Mouse (Mus musculus) 416B (cell line): Measurements from ENCODE around the gene Luc7l.

Source experiments
- DNase-seq: peaks from one replicate; pipeline ENCODE4 v3.0.0; 2011; ENCODE audit warnings: low read depth

The Luc7l gene

DNA sequence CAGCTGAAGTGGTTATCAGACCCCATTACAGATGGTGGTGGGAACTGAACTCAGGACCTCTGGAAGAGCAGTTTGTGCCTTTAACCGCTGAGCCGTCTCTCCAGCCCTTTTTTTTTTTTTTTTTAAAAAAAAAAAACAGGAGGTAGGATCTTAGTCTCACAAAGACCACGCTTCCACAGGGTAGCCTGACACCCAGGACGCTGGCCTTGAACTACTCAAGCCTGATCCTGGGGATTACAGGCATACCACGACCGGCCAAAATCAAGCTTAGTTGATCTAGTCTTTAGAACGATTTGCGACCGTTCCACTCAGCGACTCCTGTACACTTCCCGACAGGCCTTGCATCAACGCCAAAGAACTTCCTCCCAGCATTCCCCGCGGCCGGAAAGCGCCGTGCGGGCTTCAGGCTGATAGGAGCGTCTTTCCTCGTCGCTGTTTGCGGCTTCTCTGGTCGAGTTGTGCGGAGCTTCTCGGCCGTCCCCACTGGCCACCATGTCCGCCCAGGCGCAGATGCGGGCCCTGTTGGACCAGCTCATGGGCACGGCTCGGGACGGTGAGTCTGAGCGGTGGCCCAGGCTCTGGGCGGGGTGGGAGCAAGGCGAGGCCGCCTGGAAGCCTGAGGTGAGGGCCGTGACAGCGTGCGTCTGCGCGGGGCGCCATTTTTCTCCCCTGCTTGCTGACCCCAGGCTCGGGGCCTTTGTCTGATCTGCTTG lies at the start of gene Luc7l:
Luc7l (plus strand) TSS at position 358 of the 713 bp plus-strand sequence.
- DNase-seq, result peak; percentile 95

- DNase-seq, result no peak
These were observed 49.3 kb upstream of the Luc7l start for GRCm38 (mm10) chr17:26203321-26203811.

GRCm38 (mm10) chr17:26204766-26205165 lies 47.9 kb upstream of the Luc7l start:
- DNase-seq, result no peak

- DNase-seq, result peak; percentile 15
These were observed 46.3 kb upstream of the Luc7l start for GRCm38 (mm10) chr17:26206392-26206791.

DNA sequence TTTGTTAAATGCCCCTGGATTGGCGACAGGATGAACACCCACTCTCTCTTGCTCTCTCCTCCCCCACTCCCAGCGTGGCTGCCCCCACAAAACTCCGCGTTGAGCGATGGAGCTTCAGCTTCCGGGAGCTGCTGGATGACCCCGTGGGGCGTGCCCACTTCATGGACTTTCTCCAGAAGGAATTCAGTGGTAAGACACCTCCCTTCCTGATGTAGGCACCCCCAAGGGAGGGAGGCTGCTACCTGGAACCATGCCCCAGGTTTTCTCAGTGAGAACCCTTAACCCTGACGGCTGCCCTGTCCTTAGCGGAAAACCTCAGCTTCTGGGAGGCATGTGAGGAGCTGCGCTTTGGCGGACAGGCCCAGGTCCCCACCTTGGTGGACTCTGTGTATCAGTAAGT lies 45.0 kb upstream of the Luc7l start, which contains the start of gene Arhgdig:
Arhgdig (minus strand) TSS at position 101 of the 400 bp plus-strand sequence.
- no peak for DNase-seq

DNA sequence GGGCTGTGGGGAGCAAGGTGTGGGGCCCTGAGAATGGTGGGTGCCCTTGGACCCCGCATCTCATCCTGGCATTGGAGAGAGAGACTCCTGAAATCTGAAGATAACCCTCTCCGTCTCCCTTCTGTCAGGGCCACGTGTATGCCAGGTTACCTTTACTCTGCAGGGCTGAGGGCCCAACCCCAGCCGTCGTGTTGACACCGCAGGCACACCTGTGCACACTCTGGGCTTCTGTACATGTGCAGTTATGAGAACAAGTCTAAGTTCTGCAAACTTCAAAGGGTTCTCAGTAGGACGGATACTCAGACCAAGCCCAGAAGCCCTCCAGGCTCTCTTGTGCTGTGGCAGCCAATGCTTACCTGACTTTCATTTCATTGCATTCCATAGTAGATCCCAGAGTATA lies 40.5 kb upstream of the Luc7l start:
- DNase-seq, result no peak

DNA sequence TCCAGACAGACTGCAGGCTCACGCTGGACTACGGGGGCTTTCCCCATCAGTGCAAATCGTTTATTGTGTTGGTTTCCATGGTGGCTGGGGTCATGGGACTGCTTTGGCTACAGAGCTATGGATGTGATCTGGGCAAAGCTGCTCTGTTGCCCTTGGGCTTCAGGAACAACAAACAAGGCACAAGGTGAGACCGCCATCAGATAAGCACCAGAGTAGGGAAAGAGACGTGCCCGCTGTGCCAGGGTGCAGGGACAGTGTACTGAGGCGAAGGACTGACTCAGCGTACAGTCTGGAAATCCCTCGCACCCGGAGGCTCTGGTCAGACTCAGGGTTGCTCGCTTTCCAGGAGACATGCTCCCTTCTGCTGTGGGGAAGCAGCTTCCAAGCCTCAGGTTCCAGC lies 40.0 kb upstream of the Luc7l start:
- no peak for DNase-seq

GRCm38 (mm10) chr17:26221508-26221907 lies 31.2 kb upstream of the Luc7l start:
- DNase-seq, result no peak

DNA sequence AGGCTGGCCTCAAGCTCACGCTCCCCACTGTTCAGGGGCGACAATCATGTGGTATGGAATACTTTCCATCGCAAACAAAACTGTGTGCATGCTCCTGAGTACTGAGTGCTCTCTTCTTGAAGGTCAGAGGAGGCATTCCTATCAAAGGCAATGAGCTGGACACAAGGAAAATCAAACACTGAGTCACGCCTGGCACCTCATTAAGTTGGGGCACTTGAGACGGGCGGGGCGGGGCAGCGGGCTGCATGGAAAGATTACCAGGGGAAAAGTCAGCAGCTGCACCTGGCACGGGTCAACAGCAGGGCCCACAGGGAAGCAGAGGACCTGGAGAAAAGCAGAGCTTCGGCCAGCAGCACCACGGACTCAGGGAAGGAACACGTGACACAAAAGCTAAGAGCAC lies 27.5 kb upstream of the Luc7l start:
- DNase-seq, result no peak

GRCm38 (mm10) chr17:26229776-26230175 lies 22.9 kb upstream of the Luc7l start:
- peak; percentile 24 for DNase-seq

GRCm38 (mm10) chr17:26231156-26231555 lies 21.5 kb upstream of the Luc7l start:
- peak; percentile 31 for DNase-seq

GRCm38 (mm10) chr17:26232863-26233262 lies 19.8 kb upstream of the Luc7l start:
- peak; percentile 37 for DNase-seq

GRCm38 (mm10) chr17:26234386-26234785 lies 18.3 kb upstream of the Luc7l start:
- DNase-seq, result no peak

DNA sequence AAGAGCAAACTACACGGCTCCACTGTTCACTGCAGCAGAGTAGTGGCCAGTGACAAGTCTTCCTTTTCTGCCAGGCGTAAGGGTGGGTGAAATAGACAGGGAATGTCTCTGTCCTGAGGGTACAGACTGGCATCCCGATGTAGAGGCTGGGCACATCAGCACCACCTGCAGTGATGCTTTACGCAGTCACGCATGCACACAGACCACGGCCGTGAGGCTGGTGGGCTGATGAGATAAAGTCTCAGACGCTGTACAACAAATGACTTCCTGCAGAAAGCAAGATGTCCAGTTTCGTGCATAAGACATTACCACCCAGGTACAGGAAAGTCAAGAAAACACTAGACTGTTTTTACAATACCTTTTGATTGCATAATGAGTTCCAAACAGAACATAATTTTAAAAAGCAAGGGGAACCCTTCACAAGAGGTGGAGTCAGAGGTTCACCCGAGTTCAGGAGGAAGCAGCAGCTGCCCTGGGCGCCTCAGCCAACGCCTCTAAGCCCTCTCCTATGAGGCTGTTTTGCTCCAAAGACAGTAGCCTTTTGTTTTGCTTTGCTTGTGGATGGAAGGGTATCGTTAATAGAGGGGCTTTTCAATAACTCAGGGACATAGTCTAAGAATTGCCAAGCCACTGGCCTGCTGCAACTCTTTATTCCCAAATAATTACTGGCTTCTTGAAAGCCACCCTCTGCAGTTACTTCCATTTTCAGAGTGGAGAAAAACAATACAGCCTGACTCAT lies 17.4 kb upstream of the Luc7l start:
- no peak for DNase-seq

DNA sequence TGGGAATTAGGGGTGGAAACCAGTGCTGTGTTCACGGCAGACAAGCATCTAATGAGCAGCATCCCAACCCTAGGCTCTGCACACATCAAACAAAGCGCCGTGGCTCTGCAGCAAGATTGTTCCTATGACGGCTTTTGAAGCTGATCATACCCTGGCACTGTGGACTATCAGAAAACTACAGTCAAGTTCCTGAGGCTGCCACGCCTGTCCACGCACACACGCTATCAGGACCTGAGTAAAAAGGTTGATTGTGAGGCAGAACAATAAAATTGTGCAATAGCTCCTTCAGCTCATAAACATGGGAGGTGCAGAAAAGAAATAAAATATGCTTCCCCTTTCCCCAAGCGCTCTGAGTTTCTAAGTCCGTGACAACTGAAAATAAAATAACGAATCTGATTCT lies 15.0 kb upstream of the Luc7l start:
- DNase-seq, result no peak

GRCm38 (mm10) chr17:26239551-26239950 lies 13.1 kb upstream of the Luc7l start:
- no peak for DNase-seq

GRCm38 (mm10) chr17:26240120-26240790 lies 12.4 kb upstream of the Luc7l start:
- no peak for DNase-seq

- DNase-seq, result no peak
These were observed 11.7 kb upstream of the Luc7l start for GRCm38 (mm10) chr17:26240990-26241389.

DNA sequence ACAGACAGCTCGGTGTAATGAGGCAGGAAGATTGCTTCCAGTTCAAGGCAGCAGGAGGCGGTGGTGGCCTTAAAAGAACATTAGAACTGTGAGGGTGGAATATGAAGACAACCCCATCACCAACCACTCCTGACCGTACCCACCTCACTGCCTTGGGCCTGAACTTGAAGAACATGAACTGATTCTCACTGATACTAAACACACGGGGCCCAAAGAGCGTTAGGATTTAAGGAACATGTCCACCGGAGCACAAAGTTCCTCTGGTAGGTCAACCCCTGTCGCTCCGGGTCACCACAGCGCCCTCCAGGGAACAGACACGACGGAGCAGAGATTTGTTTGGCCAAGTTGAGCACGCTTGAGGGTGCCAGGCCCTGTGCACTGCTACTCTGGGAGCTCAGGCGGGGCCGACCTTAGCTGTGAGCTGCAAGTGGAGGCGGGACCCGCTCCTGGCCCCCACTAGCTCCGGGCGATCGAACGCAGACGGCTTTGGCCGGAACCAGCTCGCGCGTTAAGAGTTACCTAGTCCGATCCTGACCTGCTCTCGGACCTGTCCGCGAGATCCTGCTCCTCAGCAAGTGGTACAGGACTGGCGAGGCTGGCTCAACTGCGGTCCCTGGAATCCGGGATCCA lies 9.1 kb upstream of the Luc7l start:
- DNase-seq, result peak; percentile 87

DNA sequence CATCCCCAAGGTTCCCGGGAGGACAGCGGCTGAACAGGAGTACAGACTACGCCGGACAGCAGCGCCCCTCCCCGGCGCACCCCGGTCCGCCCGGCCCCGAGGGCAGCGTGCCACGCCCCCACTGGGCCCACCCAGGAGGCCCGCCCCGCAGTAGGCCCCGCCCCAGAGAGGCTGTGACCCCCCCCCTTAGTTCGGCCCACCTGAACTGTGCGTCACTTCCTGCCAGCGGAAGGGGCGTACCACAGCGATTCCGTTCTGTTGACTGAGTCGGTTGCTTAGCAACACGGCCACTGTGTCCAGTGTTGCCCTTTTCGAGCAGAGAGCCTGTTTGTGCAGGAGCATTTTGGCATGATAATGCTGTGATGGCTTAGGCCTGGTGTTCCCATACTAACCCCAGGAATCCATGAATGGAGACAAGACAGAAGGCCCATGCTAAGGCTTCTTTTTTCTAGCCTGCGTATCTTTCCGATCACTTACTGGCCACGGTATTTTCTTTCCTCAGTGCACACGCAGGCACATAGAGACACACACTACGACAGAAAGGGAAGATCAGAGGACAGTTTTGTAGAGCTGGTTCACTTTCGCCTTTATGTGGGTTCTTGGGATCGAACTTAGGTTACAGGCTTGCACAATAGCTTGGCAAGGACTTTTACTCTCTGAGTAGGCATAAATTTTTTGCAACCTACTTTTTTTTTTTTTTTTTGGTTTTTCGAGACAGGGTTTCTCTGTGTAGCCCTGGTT lies 8.4 kb upstream of the Luc7l start, which contains the start of gene Fam234a:
Fam234a (minus strand) TSS at position 142 of the 741 bp plus-strand sequence.
- DNase-seq, result peak; percentile 96

DNA sequence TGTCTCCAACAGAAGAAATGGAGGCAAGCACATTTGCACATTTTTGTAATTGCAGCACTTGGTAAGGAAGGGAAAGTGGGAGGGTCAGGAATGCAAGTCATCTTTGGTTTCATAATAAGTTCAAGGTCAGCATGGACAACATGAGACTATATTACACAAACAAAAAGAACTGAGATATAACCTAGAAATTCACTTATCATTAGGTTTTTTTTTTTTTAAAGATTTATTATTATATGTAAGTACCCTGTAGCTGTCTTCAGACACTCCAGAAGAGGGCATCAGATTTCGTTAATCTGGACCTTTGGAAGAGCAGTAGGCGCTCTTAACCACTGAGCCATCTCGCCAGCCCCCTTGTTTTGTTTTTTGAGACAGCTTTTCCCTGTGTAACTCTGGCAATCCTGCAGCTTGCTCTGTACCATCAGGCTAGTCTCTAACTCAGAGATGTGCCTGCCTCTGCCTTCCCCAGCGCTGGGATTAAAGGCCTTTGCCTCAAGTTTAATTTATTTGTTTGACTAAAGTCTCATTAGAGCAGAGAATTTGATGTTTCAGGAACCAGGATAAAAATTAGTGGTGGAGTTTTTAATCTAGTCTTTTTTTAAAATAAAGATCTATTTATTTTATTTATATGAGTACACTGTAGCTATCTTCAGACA lies 684 bp upstream of the Luc7l start:
- peak; percentile 70 for DNase-seq
